Mouse (Mus musculus): ENCODE measurements around the gene Scfd2. TPM values are rescaled to one million over a fixed set of nuclear protein-coding genes. Genes with fewer than 3 reads are reported as not detected.

Gene Scfd2
- polyA plus RNA-seq, 1 experiment: 14.9 TPM

DNA sequence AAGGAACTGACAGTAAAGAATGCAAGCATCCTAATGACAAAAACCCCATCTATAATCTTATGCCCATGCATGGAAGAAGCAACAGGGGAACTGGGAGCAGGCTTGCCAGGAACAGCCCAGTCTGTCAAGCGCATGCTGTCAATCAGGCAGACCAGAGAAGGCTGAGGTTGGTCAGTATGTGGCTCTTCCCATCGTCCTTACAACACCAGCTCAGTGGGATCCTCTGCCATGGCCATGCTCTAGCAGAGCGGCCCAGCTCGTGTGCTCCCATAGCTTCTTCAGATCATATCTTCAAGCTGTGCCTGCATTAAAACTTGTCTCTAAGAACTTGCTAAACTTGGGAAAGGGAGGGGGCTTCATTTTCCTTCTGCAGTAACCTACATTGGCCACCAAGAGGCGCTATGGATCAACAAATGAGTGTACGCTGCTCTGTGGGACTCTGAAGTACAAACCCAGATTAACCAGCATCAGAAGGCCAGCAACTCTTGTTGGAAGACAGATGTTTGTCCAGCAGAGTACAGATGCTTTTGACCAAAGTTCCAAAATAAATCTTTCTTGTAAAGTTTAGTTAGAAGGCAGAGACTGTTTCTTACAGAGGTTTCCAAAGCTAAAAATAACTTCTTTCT, 220.2 kb downstream of the Scfd2 start:
- no peaks in the 10 kb centered on the region for H3K27me3 ChIP-seq (ENCODE audit: control insufficient read depth, insufficient read depth, low read length)
- H3K27ac ChIP-seq (ENCODE audit: control insufficient read depth, insufficient read depth, low read depth, low read length): no peak overlapping the region
- H3K4me3 ChIP-seq (ENCODE audit: control insufficient read depth, low read depth, low read length): no peak overlapping the region
- no peak for TF ChIP-seq POLR2A (IDR thresholded peaks at IDR 0.05; ENCODE audit: control insufficient read depth, low read depth, low read length)
- peak; percentile 42; the same call in 1 of the 2 replicates for TF ChIP-seq CTCF (IDR thresholded peaks at IDR 0.05; ENCODE audit: control insufficient read depth, insufficient read depth, insufficient replicate concordance, low read depth, low read length)
- no peaks in the 10 kb centered on the region; the same call in 1 of the 2 replicates for H3K4me1 ChIP-seq (ENCODE audit: control insufficient read depth, insufficient read depth, low read length)
- H3K36me3 ChIP-seq (ENCODE audit: control insufficient read depth, insufficient read depth, low read length): no peaks in the 10 kb centered on the region

DNA sequence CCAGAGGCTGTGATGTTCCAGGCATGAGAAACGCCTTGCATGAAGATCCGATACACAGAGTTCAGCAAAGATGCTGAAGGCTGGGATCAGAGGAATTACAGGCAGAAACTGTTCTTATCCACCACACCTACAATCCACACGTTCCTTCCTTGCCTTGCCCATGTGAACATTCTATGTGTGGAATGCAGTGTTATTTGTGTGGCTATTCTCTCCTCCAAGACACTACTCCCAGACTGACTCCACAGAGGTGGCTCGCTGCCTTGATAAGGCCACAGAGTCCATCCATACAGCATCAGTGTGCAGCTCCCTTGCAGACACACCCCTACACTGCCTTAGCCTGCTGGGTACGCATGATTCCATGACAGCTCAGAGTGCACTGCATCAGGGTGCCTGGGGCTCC, 221.5 kb downstream of the Scfd2 start:
- H3K36me3 ChIP-seq (ENCODE audit: control insufficient read depth, insufficient read depth, low read length): no peaks in the 10 kb centered on the region
- TF ChIP-seq CTCF (IDR thresholded peaks at IDR 0.05; ENCODE audit: control insufficient read depth, insufficient read depth, insufficient replicate concordance, low read depth, low read length) (no peak), POLR2A (IDR thresholded peaks at IDR 0.05; ENCODE audit: control insufficient read depth, low read depth, low read length) (no peak)
- no peak overlapping the region for H3K27ac ChIP-seq (ENCODE audit: control insufficient read depth, insufficient read depth, low read depth, low read length)
- no peaks in the 10 kb centered on the region for H3K27me3 ChIP-seq (ENCODE audit: control insufficient read depth, insufficient read depth, low read length)
- H3K4me1 ChIP-seq (ENCODE audit: control insufficient read depth, insufficient read depth, low read length): no peaks in the 10 kb centered on the region
- H3K4me3 ChIP-seq (ENCODE audit: control insufficient read depth, low read depth, low read length): no peak overlapping the region

DNA sequence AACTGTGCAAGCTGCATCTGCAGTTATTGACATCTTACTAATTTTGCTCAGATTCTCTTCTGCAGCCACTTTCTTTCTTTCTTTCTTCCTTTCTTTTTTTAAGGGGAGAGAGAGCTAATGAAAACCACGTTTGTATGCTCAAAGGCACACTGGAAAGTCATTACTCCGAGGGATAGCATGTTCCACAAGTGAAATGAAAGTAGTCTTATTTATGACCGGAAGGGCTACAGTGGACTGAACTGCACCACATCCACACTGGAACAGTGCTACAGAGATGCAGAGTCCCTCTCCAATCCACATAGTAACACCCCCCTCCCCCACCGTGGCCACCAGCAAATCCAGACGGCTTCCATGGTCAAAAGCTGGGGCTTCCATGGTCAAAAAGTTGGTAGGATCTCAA, 224.3 kb downstream of the Scfd2 start:
- no peak overlapping the region for H3K4me3 ChIP-seq (ENCODE audit: control insufficient read depth, low read depth, low read length)
- no peak overlapping the region for H3K27ac ChIP-seq (ENCODE audit: control insufficient read depth, insufficient read depth, low read depth, low read length)
- no peaks in the 10 kb centered on the region for H3K36me3 ChIP-seq (ENCODE audit: control insufficient read depth, insufficient read depth, low read length)
- no peaks in the 10 kb centered on the region for H3K27me3 ChIP-seq (ENCODE audit: control insufficient read depth, insufficient read depth, low read length)
- TF ChIP-seq CTCF (IDR thresholded peaks at IDR 0.05; ENCODE audit: control insufficient read depth, insufficient read depth, insufficient replicate concordance, low read depth, low read length): no peak
- no peak for TF ChIP-seq POLR2A (IDR thresholded peaks at IDR 0.05; ENCODE audit: control insufficient read depth, low read depth, low read length)
- H3K4me1 ChIP-seq (ENCODE audit: control insufficient read depth, insufficient read depth, low read length): no peaks in the 10 kb centered on the region

- Histone ChIP-seq H3K27me3 (ENCODE audit: control insufficient read depth, insufficient read depth, low read length) (no peaks in the 10 kb centered on the region), H3K4me1 (ENCODE audit: control insufficient read depth, insufficient read depth, low read length) (peaks cover 3% of the 10 kb centered on the region; the same call in 1 of the 2 replicates), H3K27ac (ENCODE audit: control insufficient read depth, insufficient read depth, low read depth, low read length) (no peak overlapping the region; the same call in none of the 2 replicates), H3K36me3 (ENCODE audit: control insufficient read depth, insufficient read depth, low read length) (no peaks in the 10 kb centered on the region), H3K4me3 (ENCODE audit: control insufficient read depth, low read depth, low read length) (no peak overlapping the region)
- TF ChIP-seq CTCF (IDR thresholded peaks at IDR 0.05; ENCODE audit: control insufficient read depth, insufficient read depth, insufficient replicate concordance, low read depth, low read length) (no peak), POLR2A (IDR thresholded peaks at IDR 0.05; ENCODE audit: control insufficient read depth, low read depth, low read length) (no peak)
Measured at GRCm38 (mm10) chr5:74305533-74306189, 225.9 kb downstream of the Scfd2 start.

- TF ChIP-seq CTCF (IDR thresholded peaks at IDR 0.05; ENCODE audit: control insufficient read depth, insufficient read depth, insufficient replicate concordance, low read depth, low read length) (no peak), POLR2A (IDR thresholded peaks at IDR 0.05; ENCODE audit: control insufficient read depth, low read depth, low read length) (no peak)
- Histone ChIP-seq H3K27ac (ENCODE audit: control insufficient read depth, insufficient read depth, low read depth, low read length) (no peak overlapping the region), H3K4me3 (ENCODE audit: control insufficient read depth, low read depth, low read length) (no peak overlapping the region), H3K4me1 (ENCODE audit: control insufficient read depth, insufficient read depth, low read length) (peaks cover 3% of the 10 kb centered on the region; the same call in 1 of the 2 replicates), H3K27me3 (ENCODE audit: control insufficient read depth, insufficient read depth, low read length) (no peaks in the 10 kb centered on the region), H3K36me3 (ENCODE audit: control insufficient read depth, insufficient read depth, low read length) (no peaks in the 10 kb centered on the region)
Measured at GRCm38 (mm10) chr5:74304767-74305166, 226.8 kb downstream of the Scfd2 start.

DNA sequence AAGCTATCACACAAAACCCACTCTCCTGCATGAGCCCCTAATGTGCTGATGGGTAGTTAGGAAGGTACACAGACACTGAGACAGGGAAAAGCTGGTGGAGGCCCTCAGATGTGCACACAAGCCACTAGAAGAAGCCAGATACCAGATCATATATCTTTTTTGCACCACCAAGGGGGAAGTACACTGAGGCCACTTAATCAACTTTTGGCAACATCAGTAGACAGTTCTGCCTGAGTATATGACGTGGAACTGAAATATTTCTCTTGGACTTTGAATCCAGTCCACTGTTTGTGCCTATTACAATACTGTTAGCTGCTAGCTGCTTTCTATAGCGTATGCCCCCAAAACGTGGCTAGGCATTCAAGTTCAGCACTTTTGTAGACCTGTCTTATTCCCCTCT, 229.2 kb downstream of the Scfd2 start:
- Histone ChIP-seq H3K27ac (ENCODE audit: control insufficient read depth, insufficient read depth, low read depth, low read length) (peak overlapping the region; percentile 14; the same call in 1 of the 2 replicates), H3K27me3 (ENCODE audit: control insufficient read depth, insufficient read depth, low read length) (no peaks in the 10 kb centered on the region), H3K36me3 (ENCODE audit: control insufficient read depth, insufficient read depth, low read length) (no peaks in the 10 kb centered on the region), H3K4me1 (ENCODE audit: control insufficient read depth, insufficient read depth, low read length) (peaks cover 3% of the 10 kb centered on the region; the same call in 1 of the 2 replicates), H3K4me3 (ENCODE audit: control insufficient read depth, low read depth, low read length) (no peak overlapping the region)
- TF ChIP-seq POLR2A (IDR thresholded peaks at IDR 0.05; ENCODE audit: control insufficient read depth, low read depth, low read length) (no peak), CTCF (IDR thresholded peaks at IDR 0.05; ENCODE audit: control insufficient read depth, insufficient read depth, insufficient replicate concordance, low read depth, low read length) (no peak)

DNA sequence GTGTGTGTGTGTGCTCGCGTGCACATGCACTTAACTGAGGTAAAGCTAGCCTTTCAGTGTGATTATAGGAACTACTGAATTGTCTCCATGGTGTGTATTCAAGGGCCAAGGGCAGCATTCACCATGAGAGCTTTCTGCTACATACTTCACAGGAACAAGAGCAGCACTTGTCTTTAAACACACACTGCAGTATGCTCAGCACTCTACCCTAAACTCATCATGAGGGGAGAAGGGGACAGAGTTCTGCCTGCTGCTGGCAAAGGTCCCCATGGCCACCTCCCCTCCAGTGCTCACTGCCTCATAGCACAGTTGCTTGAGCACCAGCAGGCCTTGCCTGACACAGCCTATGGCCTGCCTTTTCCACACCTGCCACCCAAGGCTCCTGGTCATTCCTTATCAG, 230.1 kb downstream of the Scfd2 start:
- H3K4me3 ChIP-seq (ENCODE audit: control insufficient read depth, low read depth, low read length): no peak overlapping the region
- H3K36me3 ChIP-seq (ENCODE audit: control insufficient read depth, insufficient read depth, low read length): no peaks in the 10 kb centered on the region
- no peak for TF ChIP-seq CTCF (IDR thresholded peaks at IDR 0.05; ENCODE audit: control insufficient read depth, insufficient read depth, insufficient replicate concordance, low read depth, low read length)
- no peak for TF ChIP-seq POLR2A (IDR thresholded peaks at IDR 0.05; ENCODE audit: control insufficient read depth, low read depth, low read length)
- H3K4me1 ChIP-seq (ENCODE audit: control insufficient read depth, insufficient read depth, low read length): peaks cover 3% of the 10 kb centered on the region; the same call in 1 of the 2 replicates
- no peaks in the 10 kb centered on the region for H3K27me3 ChIP-seq (ENCODE audit: control insufficient read depth, insufficient read depth, low read length)
- peak overlapping the region; percentile 64; the same call in 1 of the 2 replicates for H3K27ac ChIP-seq (ENCODE audit: control insufficient read depth, insufficient read depth, low read depth, low read length)

All from testis, adult 2 months (tissue).